Mouse (Mus musculus) spleen, postnatal 36 days (tissue): ENCODE data around the gene Sirt2.

Source experiments
- DNase-seq, 2 experiments: peaks; one replicate each; pipeline ENCODE4 v3.0.0; 2022; ENCODE audit warnings: low spot score in 2 of 2, mixed read lengths in 1 of 2

Gene Sirt2

GRCm38 (mm10) chr7:28833723-28834347 lies 67.3 kb downstream of the Sirt2 start, which contains the start of gene Lgals4:
Lgals4 (plus strand) TSS chr7:28833854.
- no peak for DNase-seq

GRCm38 (mm10) chr7:28836936-28837335 lies 70.4 kb downstream of the Sirt2 start:
- no peak for DNase-seq
